Mouse (Mus musculus) hindbrain, embryonic 16.5 days (tissue): ENCODE measurements at regions not wholly inside any gene's neighbourhood (a gene's known extent, or its start where the extent isn't known, plus 50 kb on each side); places are given as distances from the start of the nearest gene placed in this dataset.

Source experiments
- ATAC-seq: fragments of 200-750 bp; cut with Nextera tagmentation; 2 replicates; pipeline ENCODE4 v1.8.0; 2017; ENCODE audit warnings: moderate TSS enrichment, moderate library complexity
- H3K27ac ChIP-seq: fragments of 300-500 bp; sonication (generic); 2 replicates; pipeline ENCODE4 v1.5.1; 2014; ENCODE audit warnings: low read depth, mild to moderate bottlenecking, control low read depth, low read length, moderate library complexity
- H3K27me3 ChIP-seq: fragments of 300-500 bp; sonication (generic); replicated peaks from 2 replicates; pipeline ENCODE4 v1.6.1; 2014; ENCODE audit warnings: low read length; ENCODE audit not compliant: control insufficient read depth, insufficient read depth
- H3K36me3 ChIP-seq: fragments of 300-500 bp; sonication (generic); 2 replicates; pipeline ENCODE4 v1.6.1; 2014; ENCODE audit warnings: mild to moderate bottlenecking, low read length, moderate library complexity, mixed read lengths; ENCODE audit not compliant: control insufficient read depth, insufficient read depth
- H3K4me1 ChIP-seq: fragments of 300-500 bp; sonication (generic); 2 replicates; pipeline ENCODE4 v1.6.1; 2014; ENCODE audit warnings: low read depth, low read length; ENCODE audit not compliant: control insufficient read depth, insufficient read depth
- H3K4me2 ChIP-seq: fragments of 300-500 bp; sonication (generic); 2 replicates; pipeline ENCODE4 v1.6.1; 2014; ENCODE audit warnings: mild to moderate bottlenecking, low read length, control low read depth, moderate library complexity
- H3K4me3 ChIP-seq: fragments of 300-500 bp; sonication (generic); 2 replicates; pipeline ENCODE4 v1.5.1; 2014; ENCODE audit warnings: mild to moderate bottlenecking, low read length, control low read depth, moderate library complexity
- H3K9ac ChIP-seq: fragments of 300-500 bp; sonication (generic); 2 replicates; pipeline ENCODE4 v1.6.1; 2014; ENCODE audit warnings: low read depth, mild to moderate bottlenecking, control low read depth, low read length, moderate library complexity
- H3K9me3 ChIP-seq: fragments of 300-500 bp; sonication (generic); 2 replicates; pipeline ENCODE4 v1.6.1; 2014; ENCODE audit warnings: mild to moderate bottlenecking, low read length, moderate library complexity; ENCODE audit not compliant: control insufficient read depth
- WGBS: fragments of 180-500 bp; shearing (Covaris S2); extraction: QIAGEN DNeasy Blood & Tissue Kit; methylation state at CpG from one replicate; pipeline ENCODE4 v1.1.7; 2014; 5-methylcytosine and 5-hydroxymethylcytosine counted together

DNA sequence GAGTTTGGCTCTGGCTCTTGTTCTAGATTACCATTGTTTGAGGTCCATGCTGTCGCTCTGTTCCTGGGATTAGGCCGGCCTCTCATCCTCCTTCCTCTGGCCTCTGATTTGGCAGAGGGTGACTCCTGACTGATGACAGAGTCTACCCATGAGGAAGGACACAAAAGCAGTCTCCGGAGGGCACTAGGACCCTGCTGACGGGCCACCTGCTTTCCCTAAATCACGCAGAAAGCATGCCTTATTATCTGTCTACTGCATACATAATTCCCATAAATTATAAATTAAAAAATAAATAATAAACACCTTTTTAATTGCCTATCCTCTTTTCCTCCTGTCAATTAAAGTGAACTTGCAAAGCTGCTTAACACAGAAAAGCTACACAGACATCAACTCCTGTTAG is 215.4 kb downstream of the Sec16b start:
- WGBS, result 68% methylated on average over 5 of the region's 5 CpGs
- Histone ChIP-seq H3K4me2 (no peak overlapping the region), H3K27ac (no peak overlapping the region), H3K4me1 (no peaks in the 10 kb centered on the region), H3K9me3 (no peaks in the 10 kb centered on the region), H3K27me3 (no peaks in the 10 kb centered on the region; the same call in none of the 2 replicates), H3K9ac (no peak overlapping the region), H3K4me3 (no peak overlapping the region), H3K36me3 (no peaks in the 10 kb centered on the region)
- ATAC-seq, result no peak

DNA sequence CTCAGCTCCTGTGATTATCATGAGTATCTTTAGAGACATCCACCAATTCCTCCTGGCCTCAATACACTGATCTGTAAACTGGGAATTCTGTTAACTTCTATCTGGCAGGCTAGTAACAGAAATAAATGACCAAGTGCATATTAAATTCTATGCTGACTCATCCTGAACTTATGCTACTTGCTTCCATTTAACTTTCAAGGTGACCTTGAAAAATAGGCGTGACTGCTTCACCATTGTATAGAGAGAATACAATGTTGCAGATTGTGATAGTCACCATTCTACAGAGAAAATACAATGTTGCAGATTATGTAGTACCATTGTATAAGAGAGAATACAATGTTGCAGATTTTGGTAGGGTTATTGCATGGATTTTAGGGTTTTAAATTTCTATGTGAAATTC is 224.6 kb downstream of the Sec16b start:
- Histone ChIP-seq H3K27ac (no peak overlapping the region), H3K4me3 (no peak overlapping the region), H3K36me3 (no peaks in the 10 kb centered on the region), H3K9ac (no peak overlapping the region), H3K4me1 (no peaks in the 10 kb centered on the region), H3K9me3 (no peaks in the 10 kb centered on the region), H3K27me3 (no peaks in the 10 kb centered on the region; the same call in 1 of the 2 replicates), H3K4me2 (no peak overlapping the region)
- WGBS, result 96% methylated on average over 1 of the region's 1 CpGs
- no peak for ATAC-seq

DNA sequence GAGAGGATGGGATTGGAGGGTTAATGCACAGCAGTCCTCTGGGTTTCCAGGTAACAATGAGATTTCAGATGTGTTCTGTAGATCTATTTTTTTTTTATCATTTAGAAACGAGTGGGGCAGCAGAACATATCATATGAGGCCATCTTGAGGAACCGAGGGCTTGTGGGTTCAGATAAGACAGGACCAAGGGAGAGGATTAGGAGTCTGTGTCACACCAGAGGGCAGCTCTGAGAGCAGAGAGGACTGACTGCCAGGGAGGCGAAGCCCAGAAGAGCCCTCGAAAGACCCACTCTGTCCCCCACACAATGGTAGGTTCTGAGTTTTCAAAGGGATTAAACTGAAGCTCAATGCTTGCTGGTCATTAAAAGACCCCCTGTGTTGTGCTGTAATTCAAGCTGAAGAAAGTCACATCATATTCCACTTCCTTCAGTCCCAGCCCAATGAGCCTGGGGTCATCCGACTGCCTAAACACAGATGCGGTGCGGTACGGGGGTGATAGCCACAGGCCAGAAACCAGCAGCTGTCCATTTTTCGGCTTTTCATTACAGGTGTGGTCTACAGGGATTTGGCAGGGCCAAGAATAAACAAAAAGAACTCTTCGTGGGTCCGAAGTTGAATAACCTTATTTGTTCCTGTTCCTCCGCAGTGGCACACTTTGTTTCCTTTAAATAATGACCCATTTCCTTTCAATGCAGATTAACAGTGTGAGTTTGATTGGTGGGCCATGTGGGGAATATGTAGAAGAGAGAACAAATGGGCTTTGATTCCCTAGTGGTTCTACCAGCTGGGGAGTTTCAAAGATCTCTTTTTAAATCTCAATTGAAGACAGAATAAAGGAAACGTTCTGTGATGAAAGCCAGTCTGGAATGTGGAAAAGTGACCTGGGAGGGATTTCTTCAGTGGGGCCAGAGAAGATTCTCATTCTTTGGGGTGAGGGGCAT is 234.5 kb downstream of the Sec16b start:
- ATAC-seq, result no peak
- H3K9me3 ChIP-seq, result no peaks in the 10 kb centered on the region
- H3K4me1 ChIP-seq, result peaks cover 1% of the 10 kb centered on the region; the same call in 1 of the 2 replicates
- 58% methylated on average over 13 of the region's 13 CpGs for WGBS
- no peaks in the 10 kb centered on the region for H3K27me3 ChIP-seq
- no peak overlapping the region for H3K4me2 ChIP-seq
- H3K27ac ChIP-seq, result no peak overlapping the region
- H3K4me3 ChIP-seq, result no peak overlapping the region
- no peak overlapping the region for H3K9ac ChIP-seq
- no peaks in the 10 kb centered on the region for H3K36me3 ChIP-seq

DNA sequence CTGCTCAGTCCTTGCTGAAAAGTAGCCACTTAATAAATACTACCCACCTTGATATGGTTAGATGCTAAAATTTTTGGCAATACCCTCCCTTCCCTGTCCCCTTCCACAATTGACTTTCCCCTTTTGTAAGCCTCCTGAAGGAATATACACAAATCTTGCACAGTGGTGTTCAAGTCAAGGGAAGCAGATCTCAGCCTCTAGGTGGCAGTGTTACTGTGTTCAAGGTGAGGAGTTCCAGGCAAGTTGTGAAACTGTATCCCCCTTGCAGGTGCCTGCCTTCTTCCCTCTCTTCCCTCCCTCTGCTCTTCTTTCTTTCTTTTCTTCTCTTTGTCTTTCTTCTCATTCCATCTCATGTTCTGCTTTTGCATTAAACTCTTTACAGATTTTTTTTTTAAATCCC is 239.1 kb downstream of the Sec16b start:
- ATAC-seq, result peak; percentile 86

DNA sequence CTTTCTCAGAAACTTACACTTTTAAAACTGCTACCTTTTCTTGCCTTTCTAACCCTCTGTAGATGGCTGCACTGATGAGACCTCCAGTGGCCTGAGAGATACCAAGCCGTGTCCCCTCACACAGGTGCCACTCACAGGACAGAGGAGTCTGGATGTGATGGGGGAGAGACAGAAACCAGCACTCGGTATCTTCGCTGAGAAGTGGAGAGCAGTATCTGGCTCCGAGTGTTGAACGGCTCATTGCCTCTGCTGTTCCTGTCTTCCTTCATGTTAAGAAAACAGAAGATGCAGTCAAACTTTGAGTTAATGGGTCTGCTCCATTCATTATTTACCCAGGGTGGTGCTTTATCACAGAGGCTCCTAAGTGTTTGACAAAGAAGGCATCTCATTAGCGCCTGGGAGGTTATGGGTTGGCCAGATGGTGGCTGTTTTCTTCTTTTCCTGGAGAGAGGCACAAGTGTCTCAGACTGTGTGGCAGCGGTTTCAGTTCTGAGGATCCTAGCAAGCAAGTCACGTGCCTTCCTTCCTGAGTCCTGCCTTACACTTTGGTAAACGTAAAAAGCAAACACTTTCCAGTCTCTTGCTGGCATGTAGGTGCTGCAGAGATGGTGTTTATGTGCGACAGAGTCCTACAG is 248.6 kb downstream of the Sec16b start:
- Histone ChIP-seq H3K4me3 (no peak overlapping the region), H3K36me3 (no peaks in the 10 kb centered on the region), H3K27ac (no peak overlapping the region), H3K9ac (no peak overlapping the region), H3K4me1 (no peaks in the 10 kb centered on the region), H3K4me2 (no peak overlapping the region), H3K27me3 (no peaks in the 10 kb centered on the region), H3K9me3 (no peaks in the 10 kb centered on the region)
- WGBS, result 59% methylated on average over 10 of the region's 10 CpGs
- ATAC-seq, result no peak; the same call in 1 of the 2 replicates

More for the DNA sequence above, 239.1 kb downstream of the Sec16b start:
- no peak overlapping the region for H3K9ac ChIP-seq
- H3K27me3 ChIP-seq, result no peaks in the 10 kb centered on the region
- H3K36me3 ChIP-seq, result no peaks in the 10 kb centered on the region
- H3K4me3 ChIP-seq, result no peak overlapping the region
- H3K9me3 ChIP-seq, result no peaks in the 10 kb centered on the region
- peaks cover 6% of the 10 kb centered on the region; the same call in 1 of the 2 replicates for H3K4me1 ChIP-seq
- no peak overlapping the region for H3K4me2 ChIP-seq
- no peak overlapping the region for H3K27ac ChIP-seq

DNA sequence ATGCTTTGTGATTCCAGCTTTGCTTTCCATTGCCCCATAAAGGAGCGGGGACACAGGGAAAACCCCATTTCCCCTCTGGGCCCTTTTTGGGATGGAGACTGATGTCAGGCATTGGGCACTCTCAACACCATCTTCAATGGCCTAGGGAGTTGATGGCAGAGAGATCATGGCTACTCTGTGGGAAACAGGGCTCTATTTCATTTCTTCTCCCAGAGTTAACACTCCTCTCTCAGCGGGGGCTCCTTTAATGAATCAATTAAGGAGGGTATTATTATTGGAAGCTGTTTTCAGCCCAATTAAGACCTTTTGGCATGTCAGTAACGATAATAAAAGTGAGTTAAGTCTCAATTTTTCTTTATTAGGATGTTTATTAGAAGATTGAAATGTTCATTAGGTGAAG is 250.4 kb downstream of the Sec16b start:
- 74% methylated on average over 3 of the region's 3 CpGs for WGBS
- H3K4me2 ChIP-seq, result no peak overlapping the region
- H3K4me1 ChIP-seq, result no peaks in the 10 kb centered on the region
- H3K4me3 ChIP-seq, result no peak overlapping the region
- H3K9ac ChIP-seq, result no peak overlapping the region
- no peaks in the 10 kb centered on the region for H3K36me3 ChIP-seq
- H3K27ac ChIP-seq, result no peak overlapping the region
- H3K9me3 ChIP-seq, result no peaks in the 10 kb centered on the region
- no peaks in the 10 kb centered on the region for H3K27me3 ChIP-seq
- no peak for ATAC-seq

DNA sequence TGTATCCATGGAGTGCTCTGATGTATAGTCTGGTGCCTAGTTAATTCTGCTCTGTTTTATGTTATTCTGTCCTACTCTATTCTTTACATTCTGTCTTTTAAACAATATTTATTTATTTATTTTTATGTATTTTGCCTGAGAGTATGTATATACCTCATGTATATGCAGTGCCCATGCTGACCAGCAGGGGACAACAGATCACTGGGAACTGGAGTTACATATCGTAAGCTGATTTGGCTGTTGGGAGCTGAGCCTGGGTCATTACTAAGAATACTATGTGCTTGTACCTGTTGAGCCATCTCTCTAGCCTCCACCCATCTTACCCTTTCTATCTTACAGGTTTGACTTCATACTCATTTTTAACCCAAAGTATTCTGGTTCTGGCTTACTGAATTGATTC is 251.8 kb downstream of the Sec16b start:
- Histone ChIP-seq H3K4me2 (no peak overlapping the region), H3K4me1 (no peaks in the 10 kb centered on the region), H3K36me3 (no peaks in the 10 kb centered on the region), H3K4me3 (no peak overlapping the region), H3K27me3 (no peaks in the 10 kb centered on the region), H3K9me3 (no peaks in the 10 kb centered on the region), H3K9ac (no peak overlapping the region), H3K27ac (no peak overlapping the region)
- WGBS, result 97% methylated on average over 1 of the region's 1 CpGs
- ATAC-seq, result no peak

DNA sequence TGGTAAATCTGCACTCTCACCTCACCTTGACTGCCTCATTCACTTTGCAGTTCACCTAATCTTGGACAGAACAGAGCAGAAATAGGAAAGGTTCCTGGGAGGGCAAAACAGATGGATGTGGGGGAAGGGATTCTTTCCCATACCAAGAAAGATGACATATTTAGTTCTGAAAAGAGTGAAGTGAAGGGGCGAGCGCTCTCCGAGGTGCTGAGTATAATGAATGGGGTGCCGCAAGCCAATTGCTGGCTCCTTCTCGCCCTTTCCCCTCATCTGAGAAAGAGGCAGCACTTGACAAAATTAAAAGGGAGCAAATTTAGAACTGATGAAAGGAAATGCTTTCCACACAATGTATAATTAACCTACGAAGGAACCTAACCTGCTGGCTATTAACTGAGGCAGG is 261.7 kb downstream of the Sec16b start:
- no peaks in the 10 kb centered on the region for H3K9me3 ChIP-seq
- no peaks in the 10 kb centered on the region for H3K27me3 ChIP-seq
- no peak overlapping the region for H3K27ac ChIP-seq
- H3K36me3 ChIP-seq, result no peaks in the 10 kb centered on the region
- no peak overlapping the region for H3K9ac ChIP-seq
- 41% methylated on average over 6 of the region's 6 CpGs for WGBS
- H3K4me1 ChIP-seq, result no peaks in the 10 kb centered on the region
- ATAC-seq, result no peak
- no peak overlapping the region for H3K4me2 ChIP-seq
- no peak overlapping the region for H3K4me3 ChIP-seq

DNA sequence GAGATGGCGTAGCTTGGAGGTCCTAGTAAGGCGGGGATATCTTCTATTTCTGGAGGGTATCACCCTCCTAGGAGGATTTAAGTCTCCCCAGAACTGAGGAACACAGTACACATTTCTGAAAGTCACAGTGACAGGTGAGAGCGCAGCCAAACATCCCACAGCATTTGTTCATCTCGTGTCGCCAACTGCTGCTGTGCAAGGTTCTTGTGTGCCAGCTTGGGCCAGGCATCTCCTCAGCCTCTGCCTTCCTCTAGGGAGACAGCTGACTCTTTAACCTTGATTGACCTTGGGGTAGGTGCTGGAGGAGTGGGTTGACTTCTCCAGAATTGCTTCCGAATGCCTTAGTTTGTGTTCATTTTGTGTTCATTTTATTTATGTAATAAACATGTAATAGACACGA is 291.2 kb downstream of the Sec16b start:
- no peaks in the 10 kb centered on the region for H3K36me3 ChIP-seq
- no peak overlapping the region for H3K27ac ChIP-seq
- no peak overlapping the region for H3K4me3 ChIP-seq
- ATAC-seq, result no peak
- no peaks in the 10 kb centered on the region for H3K27me3 ChIP-seq
- H3K4me1 ChIP-seq, result peaks cover 2% of the 10 kb centered on the region; the same call in 1 of the 2 replicates
- WGBS, result 94% methylated on average over 7 of the region's 7 CpGs
- H3K9me3 ChIP-seq, result no peaks in the 10 kb centered on the region; the same call in 1 of the 2 replicates
- no peak overlapping the region for H3K4me2 ChIP-seq
- no peak overlapping the region for H3K9ac ChIP-seq
